In the genomic region with DNA sequence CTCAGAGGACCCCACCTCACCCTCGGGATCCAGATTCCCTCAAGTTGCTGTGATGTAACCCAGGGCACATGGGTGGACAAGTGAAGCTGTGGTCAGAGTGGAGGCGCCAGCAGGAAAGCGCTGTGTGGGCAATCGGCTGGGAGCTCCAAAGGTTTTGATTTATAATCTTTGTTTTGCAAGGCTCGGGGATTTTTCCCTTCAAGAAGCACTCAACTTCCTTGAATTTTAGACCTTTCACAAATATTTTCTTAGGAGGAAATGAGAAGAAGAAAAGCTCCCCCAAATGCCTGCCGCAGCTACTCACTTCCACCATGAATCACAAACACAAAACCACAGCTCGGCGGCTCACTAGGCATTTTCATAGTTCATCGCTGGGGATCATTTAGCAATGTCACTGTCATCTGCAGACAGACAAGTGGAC, we compare ENCODE assay signal across 9 mouse cellular contexts. TPM values are rescaled to one million over a fixed set of nuclear protein-coding genes. Genes with fewer than 3 reads are reported as not detected.
DNase-seq lines count a peak whose midpoint lies in the region; ATAC-seq and TF ChIP-seq lines count a peak whose summit lies in the region.
"Had no signal": no experiment of that assay in that cellular context is flagged by ENCODE, and none has a peak within 500 bp of the region (broad histone marks: within the 10 kb centered on the region; RNA-seq: fewer than 3 reads in every experiment).

No protein-coding gene starts in this region.

- H3K4me1 ChIP-seq in lung, adult 2 months (ENCODE audit: control insufficient read depth, insufficient read depth, low read length), result peaks cover 4% of the 10 kb centered on the region; the same call in 1 of the 2 replicates
- peaks cover 73% of the 10 kb centered on the region for H3K4me1 ChIP-seq in megakaryocyte, embryonic 14.5 days
- no peaks in the 10 kb centered on the region for H3K4me1 ChIP-seq in midbrain, embryonic 14.5 days (ENCODE audit: control insufficient read depth, insufficient read depth, low read length)
- H3K4me1 ChIP-seq: forebrain, embryonic 15.5 days had no signal

- DNase-seq in lung, adult 18-20 months, result peak; percentile 28 to 37
- no peak for DNase-seq in lung, adult 2 months
- DNase-seq in Patski (ENCODE audit: low read depth, low spot score), result peak; percentile 79
- no peak for DNase-seq in midbrain, embryonic 14.5 days
- no peak for DNase-seq in frontal cortex, postnatal 14 days (ENCODE audit: low spot score in 2 of 2)
- DNase-seq: cerebellum, adult 8-10 months had no signal

- H3K27ac ChIP-seq in midbrain, embryonic 14.5 days (replicated peaks; ENCODE audit: low read depth, low read length), result no peak overlapping the region
- H3K27ac ChIP-seq: forebrain, embryonic 15.5 days had no signal

- ATAC-seq in Patski, result peak; percentile 55
- ATAC-seq in granulocyte monocyte progenitor cell, adult 5-6 weeks (replicated peaks; ENCODE audit: poor library complexity, severe bottlenecking), result peak; percentile 87
- no peak for ATAC-seq in midbrain, embryonic 14.5 days (ENCODE audit: low FRiP score, low TSS enrichment)
- ATAC-seq: forebrain, embryonic 15.5 days had no signal

- TF ChIP-seq POLR2A in lung, adult 2 months (IDR thresholded peaks at IDR 0.05; ENCODE audit: borderline replicate concordance, extremely low read depth, low read depth, low read length), result no peak

- TF ChIP-seq CTCF in lung, adult 2 months (IDR thresholded peaks at IDR 0.05; ENCODE audit: insufficient read depth, low read length), result no peak
- TF ChIP-seq CTCF in Patski (IDR thresholded peaks at IDR 0.05), result no peak

- in situ Hi-C loops in Patski (cut with MboI; ENCODE audit: low pct_unique_long_range_greater_than_20kb), result no loop called here

- H3K9me3 ChIP-seq in megakaryocyte, embryonic 14.5 days, result no peaks in the 10 kb centered on the region
- H3K9me3 ChIP-seq in midbrain, embryonic 14.5 days (ENCODE audit: control insufficient read depth, low read length), result no peaks in the 10 kb centered on the region
- H3K9me3 ChIP-seq: forebrain, embryonic 15.5 days had no signal

- H3K9ac ChIP-seq in midbrain, embryonic 14.5 days (replicated peaks; ENCODE audit: low read length), result no peak overlapping the region
- H3K9ac ChIP-seq: forebrain, embryonic 15.5 days had no signal

- POLR2A ChIA-PET in Patski (lab: Charles Lee), result interaction anchor here (0.6 to 0.8 kb wide), 3 partner anchors 45 to 574 kb away, joined by 3 to 5 read pairs (median 3); no protein-coding TSS in a partner anchor

- H3K27me3 ChIP-seq in Patski, result no peaks in the 10 kb centered on the region
- H3K27me3 ChIP-seq in megakaryocyte, embryonic 14.5 days (replicated peaks), result peaks cover 77% of the 10 kb centered on the region
- no peaks in the 10 kb centered on the region for H3K27me3 ChIP-seq in midbrain, embryonic 14.5 days (ENCODE audit: control insufficient read depth, insufficient read depth, low read length)
- H3K27me3 ChIP-seq: forebrain, embryonic 15.5 days had no signal

- H3K36me3 ChIP-seq in megakaryocyte, embryonic 14.5 days (replicated peaks; ENCODE audit: low read length), result no peaks in the 10 kb centered on the region
- no peaks in the 10 kb centered on the region for H3K36me3 ChIP-seq in midbrain, embryonic 14.5 days (ENCODE audit: control insufficient read depth, insufficient read depth, low read length)
- H3K36me3 ChIP-seq: forebrain, embryonic 15.5 days had no signal

- WGBS in lung, adult 2 months, result 21% methylated on average over 9 of the region's 9 CpGs
- WGBS in midbrain, embryonic 14.5 days, result 80% methylated on average over 9 of the region's 9 CpGs

- CTCF ChIA-PET in Patski (lab: Charles Lee), result interaction anchor here (1.2 to 2.9 kb wide), 2 partner anchors 20 to 29 kb away, joined by 3 to 8 read pairs; no protein-coding TSS in a partner anchor

- no peak overlapping the region for H3K4me2 ChIP-seq in midbrain, embryonic 14.5 days (ENCODE audit: low read length)
- H3K4me2 ChIP-seq: forebrain, embryonic 15.5 days had no signal

- no peak overlapping the region for H3K4me3 ChIP-seq in lung, adult 2 months (replicated peaks; ENCODE audit: extremely low read depth, low read depth, low read length)
- H3K4me3 ChIP-seq in megakaryocyte, embryonic 14.5 days (replicated peaks), result peak overlapping the region; percentile 46
- H3K4me3 ChIP-seq in midbrain, embryonic 14.5 days (replicated peaks; ENCODE audit: low read depth, low read length), result no peak overlapping the region
- H3K4me3 ChIP-seq: forebrain, embryonic 15.5 days had no signal

RNA-seq across cellular contexts. Expression of gene Ltbp2, which starts 29.7 kb away (rescaled TPM):
- polyA plus RNA-seq in lung, adult 2 months (2012; rRNA removed), result 91.3 and 96.8 TPM in 2 replicates
- polyA plus RNA-seq in Patski (2021), result 19.0 TPM
- total RNA-seq in granulocyte monocyte progenitor cell, adult 5-6 weeks (2014; fragmentation: Nextera tagmentation), result not detected in 2 replicates
- total RNA-seq in granulocyte monocyte progenitor cell, adult 5-6 weeks (2017), result not detected in 2 replicates
- 1.8 and 16.4 TPM in 2 replicates for polyA plus RNA-seq in megakaryocyte, embryonic 14.5 days (2012; ENCODE audit: insufficient read depth, low replicate concordance)
- polyA plus RNA-seq in midbrain, embryonic 14.5 days (2014; fragmentation: Nextera tagmentation; extraction: Ambion mirVana), result 0.13 TPM in 1 of 2 replicates, not detected in the other

Comparison
In these comparisons a context has a peak if more than half of its experiments do, and no peak if none do; other contexts are left out.
1. DNase-seq: peak in lung, adult 18-20 months (2 of 2) and Patski (single experiment); none in lung, adult 2 months (single experiment), midbrain, embryonic 14.5 days (single experiment) and frontal cortex, postnatal 14 days (0 of 2).